Mouse (Mus musculus) right cerebral cortex, adult 2 months (tissue): ENCODE results near the gene Pten.
"Not testable (repeated sequence)": the region's sequence is repeated elsewhere in the genome, so short reads cannot be mapped to it uniquely, and the experiment has no call there.

Experiments
- DNase-seq, 2 experiments: peaks; one replicate each; pipeline ENCODE4 v3.0.0; 2021 to 2022; ENCODE audit warnings: low spot score in 2 of 2

The Pten gene

GRCm38 (mm10) chr19:32807610-32808009 is 50.3 kb downstream of the Pten start:
- DNase-seq: no peak

GRCm38 (mm10) chr19:32808690-32809089 is 51.4 kb downstream of the Pten start:
- no peak for DNase-seq

- DNase-seq: no peak
Observed at GRCm38 (mm10) chr19:32809117-32809516, 51.8 kb downstream of the Pten start.

GRCm38 (mm10) chr19:32818759-32819158 is 61.5 kb downstream of the Pten start:
- DNase-seq: no peak

GRCm38 (mm10) chr19:32822959-32823358 is 65.7 kb downstream of the Pten start:
- not testable (repeated sequence) for DNase-seq

GRCm38 (mm10) chr19:32826616-32827015 is 69.3 kb downstream of the Pten start:
- no peak for DNase-seq

GRCm38 (mm10) chr19:32829871-32830270 is 72.6 kb downstream of the Pten start:
- no peak for DNase-seq

- DNase-seq: no peak
Observed at GRCm38 (mm10) chr19:32831286-32831685, 74.0 kb downstream of the Pten start.

- DNase-seq: no peak
Observed at GRCm38 (mm10) chr19:32840491-32840890, 83.2 kb downstream of the Pten start.

- DNase-seq: no peak
Observed at GRCm38 (mm10) chr19:32844486-32844885, 87.2 kb downstream of the Pten start.

- no peak for DNase-seq
Observed at GRCm38 (mm10) chr19:32848041-32848440, 90.7 kb downstream of the Pten start.

- no peak for DNase-seq
Observed at GRCm38 (mm10) chr19:32852306-32852705, 95.0 kb downstream of the Pten start.

GRCm38 (mm10) chr19:32861675-32862575 is 104.6 kb downstream of the Pten start:
- no peak for DNase-seq

GRCm38 (mm10) chr19:32866765-32867164 is 109.5 kb downstream of the Pten start:
- DNase-seq: no peak

GRCm38 (mm10) chr19:32867181-32867897 is 110.0 kb downstream of the Pten start:
- DNase-seq: no peak

GRCm38 (mm10) chr19:32868560-32868959 is 111.3 kb downstream of the Pten start:
- DNase-seq: no peak

- DNase-seq: no peak
Observed at GRCm38 (mm10) chr19:32869053-32869680, 111.9 kb downstream of the Pten start.

GRCm38 (mm10) chr19:32873904-32874637 is 116.8 kb downstream of the Pten start:
- DNase-seq: no peak
